Mouse (Mus musculus): ENCODE results near the gene Ccnt2. TPM values are rescaled to one million over a fixed set of nuclear protein-coding genes. Genes with fewer than 3 reads are reported as not detected.

The Ccnt2 gene
- 47.6 TPM for polyA plus RNA-seq (2015; fragmentation: Illumina TruSeq; extraction: RNeasy Lipid Tissue Mini Kit (QIAGEN cat#74804); ENCODE audit: low read depth, low replicate concordance)

DNA sequence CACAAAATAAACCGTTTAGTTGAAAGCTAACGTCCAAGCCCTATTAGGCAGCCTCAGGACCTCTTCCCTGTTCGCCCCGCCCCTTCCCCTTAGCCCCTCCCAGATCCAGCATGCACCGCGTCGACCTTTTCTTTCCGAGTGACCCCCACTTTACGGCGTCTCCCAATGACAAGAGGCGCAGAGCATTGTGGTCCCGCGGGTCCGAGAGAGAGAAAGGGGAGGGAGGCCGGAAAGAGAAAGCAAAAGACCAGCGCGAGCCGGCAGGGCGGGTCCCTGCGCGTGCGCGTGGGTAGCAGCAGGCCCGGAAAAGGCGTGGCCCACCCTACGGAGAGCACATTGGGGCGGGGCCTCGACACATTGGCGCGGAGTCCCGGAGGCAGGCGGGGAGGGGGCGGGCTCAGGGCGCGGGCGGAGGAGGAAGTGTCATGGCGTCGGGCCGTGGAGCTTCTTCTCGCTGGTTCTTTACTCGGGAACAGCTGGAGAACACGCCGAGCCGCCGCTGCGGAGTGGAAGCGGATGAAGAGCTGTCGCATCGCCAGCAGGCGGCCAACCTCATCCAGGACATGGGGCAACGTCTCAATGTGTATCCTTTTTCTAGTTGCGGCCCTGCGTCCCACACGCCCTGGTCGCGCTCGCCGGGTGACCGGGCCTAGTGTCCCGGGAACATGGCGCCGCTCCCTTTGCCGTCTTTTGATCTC, at the start of gene Ccnt2:
TSS of gene Ccnt2 (plus strand) at position 362 of the 698 bp plus-strand sequence.

DNA sequence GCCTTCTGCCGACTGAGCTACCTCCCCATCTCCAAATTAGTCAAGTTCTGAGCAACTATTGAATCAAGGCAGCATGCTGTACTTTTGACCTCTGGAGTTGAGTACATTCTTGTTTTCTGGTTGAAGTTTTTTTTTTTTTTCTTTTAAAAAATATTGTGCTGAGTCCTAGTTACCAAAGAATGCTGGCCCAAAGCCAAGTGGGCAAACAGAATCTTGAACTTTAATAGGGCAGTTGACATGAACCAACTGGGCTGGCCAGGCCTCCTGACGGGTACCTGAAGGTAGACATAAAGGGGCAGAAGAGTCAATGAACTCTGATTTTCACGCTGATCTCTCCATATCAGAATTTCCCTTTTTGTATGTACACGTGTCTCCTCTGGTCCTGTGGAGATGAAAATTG, 44.9 kb upstream of the Ccnt2 start, which contains the start of gene Acmsd:
TSS of gene Acmsd (plus strand) at position 318 of the 400 bp plus-strand sequence.

DNA sequence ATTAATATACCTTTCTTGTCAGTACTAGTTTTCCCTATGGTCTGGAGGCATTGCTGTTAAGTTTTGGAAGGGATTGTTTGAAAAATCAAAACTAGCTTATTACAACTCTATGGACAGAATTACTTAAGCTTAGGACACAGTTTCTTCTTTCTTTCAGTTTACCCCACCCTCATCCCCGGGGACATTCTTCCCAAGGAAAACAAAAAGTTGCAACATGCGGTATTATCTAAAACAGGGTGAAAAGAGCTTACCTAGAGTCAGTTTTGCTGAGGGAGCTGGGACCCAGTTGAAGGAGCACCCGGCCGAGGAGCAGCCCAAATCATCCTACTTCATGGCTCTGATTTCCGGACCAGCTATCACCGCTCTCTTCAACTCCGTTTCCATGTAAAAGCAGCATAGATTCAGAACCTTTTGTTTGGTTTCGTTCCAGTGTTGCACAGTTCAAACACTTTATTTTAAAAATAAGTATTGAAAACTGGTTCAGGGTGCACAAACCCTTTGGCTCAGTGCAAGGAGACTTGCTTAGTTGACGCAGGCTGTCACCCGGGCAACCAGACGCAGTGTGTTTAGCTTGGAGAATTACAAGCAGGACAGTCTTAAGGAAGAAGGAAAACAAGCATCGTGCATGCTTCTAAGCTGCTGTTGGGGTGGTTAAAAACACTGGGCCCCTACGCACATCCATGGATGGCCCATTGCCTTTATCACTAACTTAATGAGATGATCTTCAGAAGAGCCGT, 80.7 kb downstream of the Ccnt2 start, which contains the start of gene Map3k19:
TSS of gene Map3k19 (minus strand) at position 546 of the 737 bp plus-strand sequence.

Other genes starting within 250 kb of the Ccnt2 start
- gene Tmem163, start 94.6 kb upstream of the Ccnt2 start, polyA plus RNA-seq (2015; fragmentation: Illumina TruSeq; extraction: RNeasy Lipid Tissue Mini Kit (QIAGEN cat#74804); ENCODE audit: low read depth, low replicate concordance) = 39.3 TPM
- not detected for gene Acmsd, start 44.8 kb upstream of the Ccnt2 start, polyA plus RNA-seq (2015; fragmentation: Illumina TruSeq; extraction: RNeasy Lipid Tissue Mini Kit (QIAGEN cat#74804); ENCODE audit: low read depth, low replicate concordance)
- 2.9 TPM for gene Map3k19, start 80.9 kb downstream of the Ccnt2 start, polyA plus RNA-seq (2015; fragmentation: Illumina TruSeq; extraction: RNeasy Lipid Tissue Mini Kit (QIAGEN cat#74804); ENCODE audit: low read depth, low replicate concordance)
- 58.1 TPM for gene Rab3gap1, start 94.6 kb downstream of the Ccnt2 start, polyA plus RNA-seq (2015; fragmentation: Illumina TruSeq; extraction: RNeasy Lipid Tissue Mini Kit (QIAGEN cat#74804); ENCODE audit: low read depth, low replicate concordance)